Mouse (Mus musculus) testis, postnatal 14 days (tissue): ENCODE data around the gene Pou5f1.

Experiments
- DNase-seq: peaks from one replicate; pipeline ENCODE4 v3.0.0; 2021; ENCODE audit warnings: low spot score

Gene Pou5f1

GRCm38 (mm10) chr17:35550143-35550494 lies 44.3 kb downstream of the Pou5f1 start:
- no peak for DNase-seq

GRCm38 (mm10) chr17:35550871-35551270 lies 45.1 kb downstream of the Pou5f1 start:
- no peak for DNase-seq

GRCm38 (mm10) chr17:35551881-35552414 lies 46.1 kb downstream of the Pou5f1 start, which contains the start of gene Cdsn:
Gene Cdsn (plus strand): TSS chr17:35552128.
- no peak for DNase-seq

- no peak for DNase-seq
Measured at GRCm38 (mm10) chr17:35554321-35554720, 48.5 kb downstream of the Pou5f1 start.

GRCm38 (mm10) chr17:35554761-35555397 lies 49.1 kb downstream of the Pou5f1 start:
- no peak for DNase-seq

GRCm38 (mm10) chr17:35556186-35556765 lies 50.5 kb downstream of the Pou5f1 start:
- DNase-seq: no peak

GRCm38 (mm10) chr17:35556812-35557211 lies 51.0 kb downstream of the Pou5f1 start:
- DNase-seq: peak; percentile 56

- DNase-seq: no peak
Measured at GRCm38 (mm10) chr17:35557351-35557750, 51.5 kb downstream of the Pou5f1 start.

GRCm38 (mm10) chr17:35558216-35558615 lies 52.4 kb downstream of the Pou5f1 start:
- no peak for DNase-seq
